19 mouse cellular contexts compared by ENCODE assay signal in the genomic region with DNA sequence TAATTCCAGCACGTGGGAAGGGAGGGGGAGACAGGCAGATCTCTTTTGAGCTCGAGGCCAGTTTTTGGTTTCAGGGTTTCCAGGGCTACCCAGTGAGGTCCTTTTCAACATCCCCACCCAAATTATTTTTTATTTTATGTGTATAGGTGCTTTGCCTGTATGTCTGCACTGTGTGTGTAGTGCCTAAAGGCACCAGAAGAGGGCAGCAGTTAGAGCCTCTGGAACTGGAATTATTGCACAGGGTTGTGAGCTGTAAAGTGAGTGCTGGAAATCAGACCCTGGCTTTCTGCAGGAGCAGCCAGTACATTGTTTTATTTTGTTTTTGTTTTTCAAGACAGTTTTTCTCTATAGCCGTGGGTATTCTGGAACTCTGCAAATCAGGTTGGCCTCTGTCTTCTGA. TPM values are rescaled to one million over a fixed set of nuclear protein-coding genes. Genes with fewer than 3 reads are reported as not detected.
DNase-seq lines count a peak whose midpoint lies in the region; ATAC-seq and TF ChIP-seq lines count a peak whose summit lies in the region.
"Had no signal": no experiment of that assay in that cellular context is flagged by ENCODE, and none has a peak within 500 bp of the region (broad histone marks: within the 10 kb centered on the region; RNA-seq: fewer than 3 reads in every experiment).

No protein-coding gene starts in this region.

- no peak overlapping the region for H3K9ac ChIP-seq in heart, adult 2 months (ENCODE audit: low read depth, low read length)
- H3K9ac ChIP-seq in lung, embryonic 14.5 days = no peak overlapping the region
- H3K9ac ChIP-seq: embryonic facial prominence, embryonic 15.5 days; forebrain, embryonic 12.5 days; kidney, embryonic 15.5 days; neural tube, embryonic 15.5 days had no signal

- no peak for DNase-seq in heart, adult 2 months
- DNase-seq in heart, postnatal 36 days = no peak
- DNase-seq in lung, embryonic 14.5 days = no peak
- DNase-seq in lung, postnatal 25 days (ENCODE audit: low spot score) = no peak
- peak; percentile 71 for DNase-seq in ES-CJ7 (ENCODE audit: low read depth, low spot score)
- peak; percentile 16 for DNase-seq in retina, embryonic 14.5 days (ENCODE audit: low spot score)
- no peak for DNase-seq in frontal cortex, postnatal 25 days (ENCODE audit: low spot score in 2 of 2)
- DNase-seq in cerebellum, postnatal 36 days = no peak
- DNase-seq: cerebellum, adult 11-12 months; heart, adult 18-20 months; right cerebral cortex, adult 18-20 months; spleen, adult 18-20 months; thymus, postnatal 36 days had no signal

- H3K4me1 ChIP-seq in heart, adult 2 months (ENCODE audit: control insufficient read depth, insufficient read depth, low read length) = peaks cover 9% of the 10 kb centered on the region
- H3K4me1 ChIP-seq in lung, embryonic 14.5 days (ENCODE audit: insufficient read depth) = no peaks in the 10 kb centered on the region

- no peak for TF ChIP-seq EP300 in heart, adult 2 months (IDR thresholded peaks at IDR 0.05; ENCODE audit: insufficient read depth, low read depth, low read length)

- WGBS in heart, adult 2 months = 97% methylated on average over 3 of the region's 3 CpGs
- 86% methylated on average over 3 of the region's 3 CpGs for WGBS in lung, embryonic 14.5 days

- H3K79me2 ChIP-seq in heart, adult 2 months (replicated peaks; ENCODE audit: control insufficient read depth, insufficient read depth, low read length) = peaks cover 4% of the 10 kb centered on the region

- TF ChIP-seq CTCF in heart, adult 2 months (IDR thresholded peaks at IDR 0.05) = peak; percentile 49
- TF ChIP-seq CTCF in lung, embryonic 14.5 days (IDR thresholded peaks at IDR 0.05; ENCODE audit: low read depth) = peak; percentile 42

- no peak for ATAC-seq in lung, embryonic 14.5 days (ENCODE audit: insufficient read depth)
- ATAC-seq: hindbrain, embryonic 16.5 days had no signal

- H3K27ac ChIP-seq in heart, adult 2 months = no peak overlapping the region
- H3K27ac ChIP-seq in lung, embryonic 14.5 days (ENCODE audit: low read depth) = no peak overlapping the region
- H3K27ac ChIP-seq: embryonic facial prominence, embryonic 15.5 days; forebrain, embryonic 12.5 days; kidney, embryonic 15.5 days; neural tube, embryonic 15.5 days had no signal

- no peak for TF ChIP-seq POLR2A in heart, adult 2 months (IDR thresholded peaks at IDR 0.05; ENCODE audit: insufficient read depth, low read depth, low read length)

- no peak overlapping the region for H3K4me2 ChIP-seq in lung, embryonic 14.5 days
- H3K4me2 ChIP-seq: embryonic facial prominence, embryonic 15.5 days; forebrain, embryonic 12.5 days; kidney, embryonic 15.5 days; neural tube, embryonic 15.5 days had no signal

- H3K27me3 ChIP-seq in heart, adult 2 months (ENCODE audit: control insufficient read depth, insufficient read depth, low read length) = no peaks in the 10 kb centered on the region
- H3K27me3 ChIP-seq in lung, embryonic 14.5 days (ENCODE audit: insufficient read depth, low read length) = no peaks in the 10 kb centered on the region
- H3K27me3 ChIP-seq: embryonic facial prominence, embryonic 15.5 days; forebrain, embryonic 12.5 days; kidney, embryonic 15.5 days; megakaryocyte, embryonic 14.5 days; neural tube, embryonic 15.5 days had no signal

- intact Hi-C loops in heart, adult 2 months (cut with DNase I) = no loop called here
- intact Hi-C loops in heart, postnatal 36 days (cut with DNase I) = no loop called here

- peaks cover 5% of the 10 kb centered on the region for H3K36me3 ChIP-seq in heart, adult 2 months (ENCODE audit: control insufficient read depth, insufficient read depth, low read length)
- peaks cover 36% of the 10 kb centered on the region for H3K36me3 ChIP-seq in lung, embryonic 14.5 days (ENCODE audit: insufficient read depth)

- no peak overlapping the region for H3K4me3 ChIP-seq in heart, adult 2 months
- no peak overlapping the region for H3K4me3 ChIP-seq in lung, embryonic 14.5 days (ENCODE audit: low read depth, low read length)
- H3K4me3 ChIP-seq: embryonic facial prominence, embryonic 15.5 days; forebrain, embryonic 12.5 days; kidney, embryonic 15.5 days; megakaryocyte, embryonic 14.5 days; neural tube, embryonic 15.5 days had no signal

- no peaks in the 10 kb centered on the region; the same call in 1 of the 2 replicates for H3K9me3 ChIP-seq in lung, embryonic 14.5 days (ENCODE audit: low read depth, low read length)
- H3K9me3 ChIP-seq: embryonic facial prominence, embryonic 15.5 days; forebrain, embryonic 12.5 days; kidney, embryonic 15.5 days; megakaryocyte, embryonic 14.5 days; neural tube, embryonic 15.5 days had no signal

RNA-seq across cellular contexts. Expression of a gene that starts 9.2 kb away (rescaled TPM):
- total RNA-seq in heart, adult 2 months (2021) = 10 to 100 TPM; 17.8 to 24.5 TPM
- polyA plus RNA-seq in heart, adult 2 months (2012; rRNA removed) = 24.1 and 29.3 TPM in 2 replicates
- 10 to 100 TPM; 23.4 to 23.8 TPM for total RNA-seq in heart, postnatal 36 days (2021)
- polyA plus RNA-seq in lung, embryonic 14.5 days (2014; fragmentation: Nextera tagmentation; extraction: Ambion mirVana) = 32.5 and 34.2 TPM in 2 replicates

RNA-seq across cellular contexts. Expression of a gene that starts 31.4 kb away (rescaled TPM):
- 1 to 10 TPM; 2.3 to 3.5 TPM for total RNA-seq in heart, adult 2 months (2021)
- 4.9 and 5.5 TPM in 2 replicates for polyA plus RNA-seq in heart, adult 2 months (2012; rRNA removed)
- 1 to 10 TPM; 1.3 to 1.7 TPM for total RNA-seq in heart, postnatal 36 days (2021)
- polyA plus RNA-seq in lung, embryonic 14.5 days (2014; fragmentation: Nextera tagmentation; extraction: Ambion mirVana) = 6.1 and 7.7 TPM in 2 replicates

RNA-seq across cellular contexts. Expression of a gene that starts 50.5 kb away (rescaled TPM):
- total RNA-seq in heart, adult 2 months (2021) = 100 to 1,000 TPM; 137 to 150 TPM
- polyA plus RNA-seq in heart, adult 2 months (2012; rRNA removed) = 201 and 230 TPM in 2 replicates
- 100 to 1,000 TPM; 163 to 164 TPM for total RNA-seq in heart, postnatal 36 days (2021)
- polyA plus RNA-seq in lung, embryonic 14.5 days (2014; fragmentation: Nextera tagmentation; extraction: Ambion mirVana) = 1,315 and 1,365 TPM in 2 replicates

RNA-seq across cellular contexts. Expression of a gene that starts 51.0 kb away (rescaled TPM):
- 10 to 100 TPM; 69.6 to 95.0 TPM for total RNA-seq in heart, adult 2 months (2021)
- 247 and 250 TPM in 2 replicates for polyA plus RNA-seq in heart, adult 2 months (2012; rRNA removed)
- total RNA-seq in heart, postnatal 36 days (2021) = 10 to 100 TPM; 81.8 to 90.5 TPM
- polyA plus RNA-seq in lung, embryonic 14.5 days (2014; fragmentation: Nextera tagmentation; extraction: Ambion mirVana) = 14.7 and 14.9 TPM in 2 replicates

Comparison
In these comparisons a context has a peak if more than half of its experiments do, and no peak if none do; other contexts are left out.
1. DNase-seq: peak in ES-CJ7 (single experiment) and retina, embryonic 14.5 days (single experiment); none in heart, adult 2 months (0 of 2), heart, postnatal 36 days (0 of 2), lung, embryonic 14.5 days (single experiment), lung, postnatal 25 days (single experiment), frontal cortex, postnatal 25 days (0 of 2) and cerebellum, postnatal 36 days (0 of 2).